Mouse (Mus musculus): ENCODE results near the gene Zbtb8b.
"Not testable (repeated sequence)": the region's sequence is repeated elsewhere in the genome, so short reads cannot be mapped to it uniquely, and the experiment has no call there.

Zbtb8b gene

DNA sequence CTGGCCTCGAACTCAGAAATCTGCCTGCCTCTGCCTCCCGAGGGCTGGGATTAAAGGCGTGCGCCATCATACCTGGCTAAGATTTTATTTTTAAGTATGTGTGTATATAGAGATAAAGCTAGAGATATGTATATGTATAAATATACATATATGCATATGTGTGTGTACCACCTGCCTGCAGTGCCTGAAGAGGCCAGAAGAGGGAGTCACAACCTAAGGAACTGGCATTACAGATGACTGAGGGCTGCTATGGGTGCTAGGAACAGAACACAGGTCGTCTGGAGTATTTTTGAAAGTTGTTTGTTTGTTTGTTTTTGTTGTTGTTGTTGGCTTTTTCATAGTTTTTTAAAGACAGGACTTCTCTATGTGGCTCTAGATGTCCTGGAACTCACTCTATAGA is 24.8 kb downstream of the Zbtb8b start:
- no peak for DNase-seq

DNA sequence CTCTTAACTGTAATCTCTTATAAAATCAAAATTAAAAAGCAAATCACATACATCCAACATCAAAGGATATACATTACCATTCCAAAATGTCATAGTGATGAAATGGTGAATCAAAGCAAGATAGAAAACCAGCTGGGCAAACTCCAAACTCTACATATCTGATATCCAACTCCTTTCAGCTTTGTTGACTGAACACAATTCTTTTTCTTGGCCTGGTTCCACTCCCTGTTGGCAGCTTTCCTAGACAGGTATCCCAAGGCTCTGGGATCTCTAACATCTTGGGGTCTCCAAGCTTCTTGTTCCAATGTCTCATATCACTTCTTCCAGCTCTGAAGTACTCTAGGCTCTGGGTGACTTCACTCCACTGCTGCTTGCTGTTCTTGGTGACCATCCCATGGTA is 29.7 kb downstream of the Zbtb8b start:
- DNase-seq, result no peak

GRCm38 (mm10) chr4:129410532-129410931 is 30.1 kb downstream of the Zbtb8b start:
- DNase-seq, result not testable (repeated sequence)

DNA sequence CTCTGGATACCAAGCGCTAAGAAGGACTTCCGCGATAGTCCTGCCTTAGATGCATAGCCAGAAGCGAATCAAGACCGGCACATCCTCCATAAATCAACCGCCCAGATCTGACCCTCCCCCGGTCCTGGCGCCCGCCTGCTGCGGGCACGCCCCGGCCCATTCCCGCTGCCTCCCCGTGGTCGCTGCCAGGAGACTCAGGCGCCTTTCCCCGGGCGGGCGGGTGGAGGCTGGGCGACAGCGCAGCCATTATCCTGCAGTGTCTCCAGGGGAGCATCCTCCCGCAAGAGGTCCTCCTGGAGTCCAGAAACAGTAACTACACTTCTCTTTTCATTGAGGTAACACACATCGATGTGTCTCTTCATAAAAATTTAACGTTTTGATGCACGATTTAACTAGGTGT is 34.2 kb downstream of the Zbtb8b start:
- peak; percentile 34 for DNase-seq

DNA sequence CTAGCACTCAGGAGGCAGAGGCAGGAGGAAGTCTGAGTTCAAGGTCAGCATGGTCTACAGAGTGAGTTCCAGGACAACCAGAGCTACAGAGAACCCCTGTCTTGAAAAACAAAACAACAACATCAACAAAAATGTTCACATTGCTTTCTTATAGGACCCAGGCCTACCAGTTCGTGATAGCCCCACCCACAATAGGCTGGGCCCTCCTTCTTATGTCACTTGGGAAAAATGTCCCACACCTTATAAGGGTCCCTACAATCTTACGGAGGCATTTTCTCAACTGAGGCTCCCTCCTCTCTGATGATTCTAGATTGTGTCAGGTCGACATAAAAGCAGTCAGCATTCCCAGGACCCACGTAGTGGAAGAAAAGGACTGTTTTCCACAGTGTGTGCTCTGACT is 40.8 kb downstream of the Zbtb8b start:
- DNase-seq, result no peak

DNA sequence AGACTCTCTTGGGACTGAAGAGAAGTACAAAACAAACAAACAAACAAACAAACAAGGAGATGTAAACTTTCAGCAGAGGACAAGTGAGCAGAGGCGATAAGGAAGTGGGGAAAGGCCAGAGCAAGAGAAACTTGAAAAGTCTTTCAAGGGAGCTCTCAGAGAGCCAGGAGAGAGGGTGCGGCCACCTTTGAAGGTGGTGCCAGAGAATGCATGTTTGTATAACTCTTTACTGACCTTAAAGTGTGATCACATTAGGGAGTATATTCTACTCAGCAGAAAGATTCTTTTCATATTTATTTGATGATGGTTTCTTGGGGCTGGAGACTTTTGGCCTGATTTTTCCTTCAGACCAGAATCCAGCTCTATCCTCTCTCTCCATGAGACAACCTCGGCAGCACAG is 43.7 kb downstream of the Zbtb8b start:
- no peak for DNase-seq

- DNase-seq, result no peak
Observed at GRCm38 (mm10) chr4:129394089-129394870, 46.4 kb downstream of the Zbtb8b start.

GRCm38 (mm10) chr4:129390936-129391557 is 49.6 kb downstream of the Zbtb8b start:
- DNase-seq, result no peak

DNA sequence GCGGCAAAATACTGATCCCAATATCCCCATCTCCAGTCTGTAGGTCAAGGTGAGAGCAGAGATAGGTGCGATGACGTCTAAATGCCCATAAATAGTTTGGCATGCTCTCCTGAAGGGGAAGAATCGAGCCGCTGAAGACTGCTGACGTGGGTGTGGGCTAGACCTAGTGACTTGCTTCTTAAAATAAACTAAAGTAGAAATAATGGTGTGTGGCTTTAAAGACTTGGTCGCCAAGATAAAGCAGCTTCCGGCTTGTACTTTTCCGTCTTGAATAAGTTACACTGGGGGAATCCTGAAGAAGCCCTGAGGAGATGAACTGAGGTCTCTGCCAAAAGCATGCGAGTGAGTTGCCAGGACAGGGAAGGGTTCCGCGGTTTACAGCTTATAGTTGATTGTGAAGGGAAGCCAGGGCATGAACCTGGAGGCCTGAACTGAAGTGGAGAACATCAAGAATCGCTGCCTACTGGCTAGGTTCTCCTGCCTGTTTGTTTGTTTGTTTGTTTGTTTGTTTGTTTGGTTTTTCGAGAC is 50.4 kb downstream of the Zbtb8b start:
- no peak for DNase-seq

DNA sequence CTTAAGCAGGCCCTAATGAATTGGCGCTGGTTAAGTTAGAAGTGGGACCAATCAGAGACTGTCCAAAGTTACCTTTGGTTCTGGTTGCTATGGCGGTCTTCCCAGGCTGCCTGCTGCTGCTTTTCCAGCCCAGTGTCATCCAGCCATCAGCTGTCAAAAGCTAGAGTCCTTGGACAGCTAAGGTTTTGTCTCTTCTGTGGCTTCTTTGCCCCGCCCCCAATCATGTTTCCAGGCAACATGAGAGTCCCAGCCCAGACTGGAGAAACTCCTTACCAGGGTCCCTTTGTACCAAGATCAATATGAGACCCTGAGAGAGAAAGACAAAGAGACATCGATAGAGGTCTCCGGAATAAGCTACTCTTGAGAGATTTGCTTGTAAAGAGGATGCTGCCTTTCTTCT is 52.2 kb downstream of the Zbtb8b start:
- DNase-seq, result no peak

DNA sequence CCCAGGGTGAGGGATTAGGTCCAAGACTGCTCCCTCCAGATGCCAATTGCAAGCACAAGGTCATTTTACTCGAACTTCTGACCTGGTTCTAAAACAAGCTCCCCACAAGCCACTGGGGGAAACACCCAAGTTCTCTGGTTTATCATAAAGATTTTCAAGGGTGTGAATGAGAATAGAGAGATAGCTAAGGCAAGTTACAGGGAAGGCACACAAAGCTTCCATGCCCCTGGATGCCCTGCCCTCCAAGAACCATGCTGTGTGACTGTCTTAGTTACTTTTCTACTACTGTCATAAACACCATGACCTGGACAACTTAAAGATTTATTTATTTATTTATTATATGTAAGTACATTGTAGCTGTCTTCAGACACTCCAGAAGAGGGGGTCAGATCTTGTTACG is 53.7 kb downstream of the Zbtb8b start:
- no peak for DNase-seq

GRCm38 (mm10) chr4:129386269-129386946 is 54.2 kb downstream of the Zbtb8b start:
- no peak for DNase-seq

DNA sequence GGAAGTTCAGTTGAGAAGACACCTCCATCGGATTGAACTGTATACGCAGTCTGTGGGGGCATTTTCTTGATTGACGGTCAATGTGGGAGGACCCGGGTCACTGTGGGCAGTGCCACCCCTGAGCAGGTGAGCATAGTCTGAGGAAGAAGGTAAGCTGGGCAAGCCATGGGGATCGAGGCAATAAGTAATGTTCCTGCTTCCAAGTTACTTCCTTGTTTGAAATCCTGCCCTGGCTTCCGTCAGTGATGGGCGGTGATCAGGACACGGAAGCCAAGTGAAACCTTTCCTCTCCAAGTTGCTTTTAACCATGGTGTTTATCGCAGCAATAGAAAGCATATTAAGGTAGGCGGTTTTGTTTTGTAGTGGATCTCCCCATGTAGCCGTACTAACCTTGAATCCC is 55.0 kb downstream of the Zbtb8b start:
- DNase-seq, result no peak

DNA sequence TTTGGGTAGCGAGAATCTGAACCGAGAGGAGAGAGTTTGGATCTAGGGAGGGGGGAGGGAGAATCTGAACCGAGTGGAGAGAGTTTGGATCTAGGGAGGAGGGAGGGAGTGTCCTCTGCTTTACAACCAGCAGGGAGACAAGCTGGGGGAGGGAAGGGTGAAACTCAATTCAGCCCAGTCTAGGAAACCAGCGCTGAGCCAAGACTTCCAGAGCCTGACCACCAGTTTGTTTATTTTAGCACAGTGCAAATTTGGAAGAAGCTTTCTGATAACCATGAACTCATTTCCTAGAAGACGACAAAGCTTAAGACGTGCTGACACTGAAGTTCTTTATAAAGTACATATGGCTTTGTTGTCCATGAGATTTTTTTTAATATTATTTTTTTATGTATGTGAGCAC is 56.2 kb downstream of the Zbtb8b start:
- DNase-seq, result no peak

DNA sequence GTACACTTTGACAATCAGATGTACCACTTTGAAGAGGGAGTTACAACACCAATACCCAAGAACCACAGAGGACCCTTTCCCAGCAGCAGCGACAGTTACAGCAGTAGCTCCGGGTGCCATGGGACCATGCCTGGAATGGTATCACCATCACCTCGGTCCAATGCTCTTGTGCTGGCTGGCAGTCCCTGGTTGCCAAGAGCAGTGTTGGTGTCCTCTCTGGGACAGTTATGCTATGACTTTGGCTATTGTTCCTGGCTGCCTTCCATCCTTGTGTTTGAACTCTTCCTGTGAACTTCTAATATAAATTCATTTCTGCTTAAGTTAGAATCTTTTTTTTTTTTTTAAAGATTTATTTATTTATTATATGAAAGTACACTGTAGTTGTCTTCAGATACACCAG is 57.1 kb downstream of the Zbtb8b start:
- DNase-seq, result no peak

- DNase-seq, result no peak
Observed at GRCm38 (mm10) chr4:129382488-129382887, 58.2 kb downstream of the Zbtb8b start.

- no peak for DNase-seq
Observed at GRCm38 (mm10) chr4:129382029-129382428, 58.6 kb downstream of the Zbtb8b start.

GRCm38 (mm10) chr4:129381148-129381547 is 59.5 kb downstream of the Zbtb8b start:
- DNase-seq, result peak; percentile 10

DNA sequence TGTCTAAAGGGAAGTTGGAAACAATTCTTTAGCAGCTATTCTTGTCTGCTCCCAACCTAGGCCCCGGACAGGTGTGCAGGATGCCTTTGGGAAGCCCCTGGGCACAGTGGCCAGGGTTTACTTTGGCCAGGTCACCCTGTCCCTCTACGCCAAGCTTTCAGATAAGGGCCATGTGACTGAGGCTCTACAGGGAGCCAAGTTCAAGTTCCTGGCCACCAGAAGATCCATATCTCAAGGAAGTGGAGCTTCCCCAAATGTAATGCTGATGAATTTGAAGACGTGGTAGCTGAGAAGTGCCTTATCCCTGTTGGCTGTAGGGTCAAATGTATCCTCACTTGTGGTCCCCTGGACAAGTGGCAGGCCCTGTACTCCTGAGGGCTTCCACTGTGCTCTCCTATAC is 60.8 kb downstream of the Zbtb8b start:
- no peak for DNase-seq

DNA sequence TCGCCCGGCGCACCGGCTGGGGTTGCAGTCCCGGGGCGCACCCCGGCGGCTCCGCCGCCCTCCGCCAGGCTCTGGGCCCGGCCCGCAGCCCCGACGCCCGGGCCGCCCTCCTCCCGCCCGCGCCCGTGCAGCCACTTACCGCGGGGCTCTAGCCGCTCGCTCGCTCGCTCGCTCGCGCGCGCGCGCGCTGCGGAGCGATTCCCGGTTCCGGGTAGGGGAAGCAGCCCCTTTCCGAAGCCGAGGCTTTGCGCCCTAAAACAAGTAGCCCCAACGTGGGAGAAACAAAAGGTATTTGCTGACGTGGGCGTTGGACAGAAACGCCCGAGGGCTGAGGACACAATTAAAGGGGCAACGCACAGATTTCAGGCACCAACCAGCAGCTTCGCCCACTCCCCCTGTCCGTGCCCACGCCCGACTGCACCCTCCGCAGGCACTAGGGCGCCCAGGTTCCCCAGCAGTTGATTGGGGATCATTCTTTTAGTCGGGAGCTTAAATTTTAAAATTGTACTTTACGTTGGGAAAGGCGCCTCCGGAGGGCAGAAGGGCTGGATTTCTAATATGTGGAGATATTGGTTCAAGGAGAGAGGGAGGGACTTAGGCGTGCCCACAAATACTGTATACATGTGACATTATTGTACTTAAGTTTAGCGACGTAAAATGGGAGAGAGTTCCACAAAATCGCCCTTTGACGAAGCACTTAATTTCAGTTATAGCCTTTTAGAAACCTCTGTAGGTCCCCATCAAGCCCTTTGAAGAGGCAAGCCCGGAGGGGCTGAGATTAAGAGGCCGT is 62.9 kb downstream of the Zbtb8b start, which contains the start of gene Zbtb8a:
Zbtb8a (minus strand) TSS at position 516 of the 790 bp plus-strand sequence.
- DNase-seq, result peak; percentile 23

DNA sequence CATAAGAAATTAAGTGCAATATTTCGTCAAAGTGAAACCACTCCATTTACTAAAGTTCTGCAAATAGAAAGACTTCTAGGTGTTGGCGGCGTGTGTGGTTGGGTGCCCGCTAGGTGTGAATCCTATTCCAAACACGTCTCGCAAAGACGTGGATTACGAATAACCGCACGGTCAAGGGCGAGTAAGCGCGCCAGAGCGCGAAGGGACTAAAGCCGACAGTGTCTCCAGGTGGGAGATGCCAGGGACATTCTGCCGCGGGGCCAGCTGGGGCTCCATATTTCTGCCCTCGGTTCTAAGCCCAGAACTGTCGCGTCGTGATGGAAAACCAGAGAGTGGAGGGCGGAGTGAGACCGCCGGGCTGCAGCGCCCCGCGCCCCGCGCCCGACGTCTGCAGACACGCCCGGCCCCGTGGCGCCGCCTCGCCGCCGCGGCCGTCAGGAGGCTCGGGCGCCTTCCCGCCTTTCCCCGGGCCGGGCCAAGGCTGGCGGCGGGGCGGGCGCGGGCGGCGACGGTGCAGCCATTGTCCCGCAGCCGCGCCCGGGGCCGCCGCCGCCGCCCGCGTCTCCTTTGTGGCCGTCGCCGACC is 63.6 kb downstream of the Zbtb8b start:
- peak; percentile 26 for DNase-seq

DNA sequence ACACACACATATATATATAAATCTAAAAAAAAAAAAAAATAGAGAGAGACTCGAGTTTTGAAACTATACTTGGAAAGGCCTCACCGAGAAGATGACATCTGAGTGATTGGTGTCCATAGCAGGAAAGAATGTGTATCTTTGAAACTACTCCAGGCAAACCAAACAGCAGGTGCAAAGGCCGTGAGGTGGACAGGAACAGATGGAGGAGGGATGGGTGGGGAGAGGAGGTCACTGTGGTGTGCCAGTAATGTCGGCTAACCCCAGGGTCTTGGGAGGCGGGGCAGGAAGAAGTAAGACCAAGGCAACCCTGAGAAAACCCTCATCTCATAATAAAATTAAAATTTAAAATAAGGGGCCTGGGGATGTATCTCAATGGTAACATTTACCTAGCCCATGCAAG is 64.8 kb downstream of the Zbtb8b start:
- DNase-seq, result no peak
